ENCODE assay signal across 8 mouse cellular contexts in the genomic region with DNA sequence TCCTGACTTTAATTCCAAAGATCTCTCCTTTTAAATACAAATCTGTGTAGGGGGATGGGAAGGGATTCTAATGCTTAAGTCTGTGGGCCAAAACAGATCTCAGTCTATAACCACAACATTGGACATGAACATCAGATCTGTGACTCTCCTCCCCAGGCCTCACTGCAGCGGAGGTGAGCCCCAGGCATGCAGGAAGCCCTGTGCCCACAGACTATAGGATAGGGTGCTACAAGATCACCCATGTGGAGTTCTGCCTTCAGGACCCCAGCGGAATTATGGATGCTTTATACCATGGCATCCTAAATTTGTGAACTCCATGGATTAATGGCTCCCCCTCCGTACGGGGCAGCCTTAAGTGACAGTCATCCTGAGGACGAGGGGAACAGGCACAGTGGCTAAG. TPM values are rescaled to one million over a fixed set of nuclear protein-coding genes. Genes with fewer than 3 reads are reported as not detected.
DNase-seq lines count a peak whose midpoint lies in the region; ATAC-seq and TF ChIP-seq lines count a peak whose summit lies in the region.

No protein-coding gene starts in this region.

- TF ChIP-seq CTCF in small intestine, adult 2 months (IDR thresholded peaks at IDR 0.05; ENCODE audit: extremely low read depth, insufficient read length, insufficient replicate concordance, low read depth, low read length) = no peak
- no peak for TF ChIP-seq CTCF in thymus, adult 2 months (IDR thresholded peaks at IDR 0.05; ENCODE audit: borderline replicate concordance, control insufficient read depth, extremely low read depth, insufficient read depth, low read length, poor library complexity)

- TF ChIP-seq POLR2A in small intestine, adult 2 months (IDR thresholded peaks at IDR 0.05; ENCODE audit: low read depth, low read length) = no peak
- TF ChIP-seq POLR2A in thymus, adult 2 months (IDR thresholded peaks at IDR 0.05; ENCODE audit: control insufficient read depth, extremely low read depth, insufficient read depth, low read length, poor library complexity) = no peak

- H3K4me3 ChIP-seq in lung, embryonic 15.5 days = no peak overlapping the region
- H3K4me3 ChIP-seq in forebrain, embryonic 14.5 days (ENCODE audit: low read depth, low read length) = no peak overlapping the region
- peak overlapping the region; percentile 100 for H3K4me3 ChIP-seq in limb, embryonic 13.5 days
- H3K4me3 ChIP-seq in small intestine, adult 2 months (ENCODE audit: low read depth, low read length) = no peak overlapping the region
- H3K4me3 ChIP-seq in thymus, adult 2 months (ENCODE audit: control insufficient read depth, insufficient read depth, low read length) = no peak overlapping the region

- WGBS in lung, embryonic 15.5 days = 48% methylated on average over 5 of the region's 5 CpGs
- WGBS in forebrain, embryonic 14.5 days = 79% methylated on average over 5 of the region's 5 CpGs
- 72% methylated on average over 5 of the region's 5 CpGs for WGBS in limb, embryonic 13.5 days
- 84% methylated on average over 5 of the region's 5 CpGs for WGBS in small intestine, adult 2 months
- 90% methylated on average over 5 of the region's 5 CpGs for WGBS in thymus, adult 2 months

- ATAC-seq in lung, embryonic 15.5 days (ENCODE audit: borderline replicate concordance, extremely low read depth, low FRiP score, low TSS enrichment) = no peak
- ATAC-seq in forebrain, embryonic 14.5 days = no peak
- ATAC-seq in limb, embryonic 13.5 days (ENCODE audit: low FRiP score, low read depth) = no peak

- H3K4me1 ChIP-seq in lung, embryonic 15.5 days = peaks cover 51% of the 10 kb centered on the region
- peaks cover 50% of the 10 kb centered on the region for H3K4me1 ChIP-seq in forebrain, embryonic 14.5 days (ENCODE audit: control insufficient read depth, insufficient read depth, low read length)
- H3K4me1 ChIP-seq in limb, embryonic 13.5 days = peaks cover 50% of the 10 kb centered on the region
- H3K4me1 ChIP-seq in small intestine, adult 2 months (ENCODE audit: control insufficient read depth, insufficient read depth, insufficient read length, low read length) = peaks cover 17% of the 10 kb centered on the region
- peaks cover 31% of the 10 kb centered on the region for H3K4me1 ChIP-seq in thymus, adult 2 months (replicated peaks; ENCODE audit: control insufficient read depth, insufficient read depth, low read length)

- no peaks in the 10 kb centered on the region for H3K27me3 ChIP-seq in lung, embryonic 15.5 days
- no peaks in the 10 kb centered on the region for H3K27me3 ChIP-seq in forebrain, embryonic 14.5 days (replicated peaks; ENCODE audit: control insufficient read depth, insufficient read depth, low read length)
- H3K27me3 ChIP-seq in limb, embryonic 13.5 days = no peaks in the 10 kb centered on the region
- no peaks in the 10 kb centered on the region for H3K27me3 ChIP-seq in small intestine, adult 2 months (ENCODE audit: control insufficient read depth, insufficient read depth, low read length)
- H3K27me3 ChIP-seq in thymus, adult 2 months (ENCODE audit: control insufficient read depth, insufficient read depth, low read length) = no peaks in the 10 kb centered on the region

- peak overlapping the region; percentile 100 for H3K27ac ChIP-seq in lung, embryonic 15.5 days
- peak overlapping the region; percentile 100 for H3K27ac ChIP-seq in forebrain, embryonic 14.5 days (ENCODE audit: low read depth, low read length)
- H3K27ac ChIP-seq in limb, embryonic 13.5 days = peak overlapping the region; percentile 100
- peak overlapping the region; percentile 99 for H3K27ac ChIP-seq in small intestine, adult 2 months (ENCODE audit: insufficient read depth, low read depth, low read length)
- H3K27ac ChIP-seq in thymus, adult 2 months (ENCODE audit: control insufficient read depth, insufficient read depth, low read length) = no peak overlapping the region

- H3K36me3 ChIP-seq in lung, embryonic 15.5 days = no peaks in the 10 kb centered on the region
- no peaks in the 10 kb centered on the region; the same call in 1 of the 2 replicates for H3K36me3 ChIP-seq in forebrain, embryonic 14.5 days (ENCODE audit: control insufficient read depth, insufficient read depth, low read length)
- 0 out of 2 replicates have a peak, but pooled peaks cover 4% of the 10 kb centered on the region for H3K36me3 ChIP-seq in limb, embryonic 13.5 days
- peaks cover 7% of the 10 kb centered on the region for H3K36me3 ChIP-seq in small intestine, adult 2 months (ENCODE audit: control insufficient read depth, insufficient read depth, low read length)
- no peaks in the 10 kb centered on the region for H3K36me3 ChIP-seq in thymus, adult 2 months (ENCODE audit: control insufficient read depth, insufficient read depth, low read length)

- peak overlapping the region; percentile 0; the same call in 1 of the 2 replicates for H3K9ac ChIP-seq in lung, embryonic 15.5 days
- H3K9ac ChIP-seq in forebrain, embryonic 14.5 days (ENCODE audit: low read length) = peak overlapping the region; percentile 36; the same call in 1 of the 2 replicates
- H3K9ac ChIP-seq in limb, embryonic 13.5 days = peak overlapping the region; percentile 45

- H3K4me2 ChIP-seq in lung, embryonic 15.5 days = peak overlapping the region; percentile 80
- H3K4me2 ChIP-seq in forebrain, embryonic 14.5 days (ENCODE audit: low read length) = peak overlapping the region; percentile 100
- H3K4me2 ChIP-seq in limb, embryonic 13.5 days (replicated peaks) = peak overlapping the region; percentile 87

- DNase-seq in lung, postnatal 14 days = no peak
- DNase-seq in forebrain, embryonic 14.5 days (ENCODE audit: low spot score) = no peak
- DNase-seq in right cerebral cortex, postnatal 14 days = no peak
- no peak for DNase-seq in thymus, adult 2 months
- no peak for DNase-seq in thymus, adult 18-20 months

- no peaks in the 10 kb centered on the region for H3K9me3 ChIP-seq in lung, embryonic 15.5 days
- H3K9me3 ChIP-seq in forebrain, embryonic 14.5 days (replicated peaks; ENCODE audit: control insufficient read depth, low read length) = no peaks in the 10 kb centered on the region
- no peaks in the 10 kb centered on the region for H3K9me3 ChIP-seq in limb, embryonic 13.5 days

RNA-seq across cellular contexts. Expression of gene Irf2bp2, which starts 2.9 kb away (rescaled TPM):
- 12.6 TPM in 2 replicates for polyA plus RNA-seq in lung, embryonic 15.5 days (2015; fragmentation: Nextera tagmentation; extraction: Ambion mirVana)
- polyA plus RNA-seq in forebrain, embryonic 14.5 days (2014; fragmentation: Nextera tagmentation; extraction: Ambion mirVana) = 7.9 and 8.3 TPM in 2 replicates
- polyA plus RNA-seq in limb, embryonic 13.5 days (2015; fragmentation: Nextera tagmentation; extraction: Ambion mirVana) = 11.6 and 11.8 TPM in 2 replicates
- polyA plus RNA-seq in small intestine, adult 2 months (2012; rRNA removed) = 50.5 and 91.6 TPM in 2 replicates
- 71.7 and 113 TPM in 2 replicates for polyA plus RNA-seq in thymus, adult 2 months (2012; rRNA removed)
